Mouse (Mus musculus) cerebellum, postnatal 4 days (tissue): Measurements from ENCODE around the gene 2810021J22Rik.
A peak's percentile ranks its signal among the peaks of the same experiment; 100 is the strongest.
"Not testable (repeated sequence)": the region's sequence is repeated elsewhere in the genome, so short reads cannot be mapped to it uniquely, and the experiment has no call there.

Experiments
- DNase-seq, 2 experiments: peaks; one replicate each; pipeline ENCODE4 v3.0.0; 2022; ENCODE audit warnings: low spot score in 2 of 2, mixed read lengths in 1 of 2

2810021J22Rik gene

DNA sequence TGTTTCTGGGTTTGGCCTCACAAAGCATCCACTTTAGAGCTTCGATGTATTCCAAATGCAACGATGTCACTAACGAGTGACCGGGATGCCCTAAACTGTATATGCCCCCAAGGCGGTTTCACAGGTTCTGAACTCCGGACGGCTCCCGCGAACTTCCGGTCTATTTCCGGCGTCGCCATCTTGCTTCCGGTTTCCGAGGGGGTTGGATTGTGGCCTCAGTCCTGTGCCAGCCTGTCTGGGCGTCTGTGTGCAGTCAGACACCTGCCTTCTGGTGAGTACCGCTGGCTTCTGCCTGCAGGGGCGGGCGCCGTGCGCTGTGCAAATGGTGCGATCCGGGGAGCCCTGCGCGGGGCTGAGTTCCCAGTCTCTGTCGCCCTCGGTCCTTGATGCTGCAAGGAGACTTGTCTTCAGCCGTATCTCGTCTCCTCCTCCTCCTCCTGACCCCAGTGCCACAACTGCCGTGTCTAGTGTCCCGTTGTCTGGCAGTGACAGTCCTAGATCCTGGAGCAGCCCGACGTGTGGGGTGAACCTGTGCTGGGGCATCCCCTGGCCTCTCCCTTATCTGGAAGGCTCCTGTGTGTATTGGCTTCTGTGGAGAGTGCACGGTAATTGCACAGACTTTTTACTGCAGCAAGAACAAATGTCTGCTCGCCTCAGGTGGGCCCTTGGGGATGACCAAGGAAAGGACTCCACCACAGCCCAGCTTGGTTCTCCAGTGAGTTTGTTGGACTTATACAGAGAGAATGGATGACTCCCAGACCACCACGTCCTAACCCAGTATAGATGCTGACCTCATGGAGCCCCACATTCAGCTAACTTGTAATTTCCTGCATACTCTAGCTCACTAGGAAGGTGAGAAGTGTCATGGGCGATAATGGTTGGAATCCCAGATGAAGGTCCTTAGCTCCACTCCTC, at the start of gene 2810021J22Rik:
2810021J22Rik (plus strand) TSS at position 178 of the 915 bp plus-strand sequence.
- peak; percentile 49 to 74 for DNase-seq

DNA sequence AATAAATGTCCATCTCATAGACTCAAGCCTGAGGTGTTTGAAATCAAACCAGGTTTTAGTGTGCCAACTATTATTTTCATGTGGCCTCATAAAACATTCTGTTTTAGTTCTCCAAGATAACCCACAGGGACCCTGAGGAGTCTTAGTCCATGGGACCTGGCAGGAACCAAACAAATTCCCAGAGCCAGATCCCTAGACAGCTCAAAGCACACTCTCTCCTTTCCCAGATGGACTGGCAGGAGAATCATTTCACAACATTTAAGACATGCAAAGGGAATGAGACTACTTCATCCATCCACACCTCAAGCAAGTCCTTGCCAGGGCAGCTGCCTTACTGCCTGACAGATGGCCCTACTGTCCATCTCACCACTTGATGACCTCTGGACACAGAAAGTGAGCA, 38.1 kb upstream of the 2810021J22Rik start, which contains the start of gene Olfr312:
Olfr312 (plus strand) TSS at position 301 of the 400 bp plus-strand sequence.
- not testable (repeated sequence) for DNase-seq

DNA sequence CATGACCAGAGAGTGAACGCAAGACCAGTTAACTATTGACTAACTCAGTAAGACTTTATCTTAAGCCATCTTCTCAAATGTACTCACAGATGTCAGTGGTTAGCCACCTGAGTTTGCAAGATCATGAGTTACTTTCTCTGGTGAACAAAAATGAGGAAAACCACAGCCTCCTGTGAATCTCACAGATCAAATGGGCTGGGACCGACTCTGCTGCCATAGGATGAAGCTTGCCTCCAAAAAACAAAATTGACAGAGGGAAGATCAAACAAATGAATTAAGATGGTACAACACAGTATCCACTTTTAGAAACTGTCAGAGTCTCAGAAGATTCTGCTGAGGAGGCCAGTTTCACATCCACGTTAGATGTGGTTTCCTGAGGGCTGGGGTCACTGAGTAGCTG, 37.3 kb upstream of the 2810021J22Rik start:
- no peak for DNase-seq

DNA sequence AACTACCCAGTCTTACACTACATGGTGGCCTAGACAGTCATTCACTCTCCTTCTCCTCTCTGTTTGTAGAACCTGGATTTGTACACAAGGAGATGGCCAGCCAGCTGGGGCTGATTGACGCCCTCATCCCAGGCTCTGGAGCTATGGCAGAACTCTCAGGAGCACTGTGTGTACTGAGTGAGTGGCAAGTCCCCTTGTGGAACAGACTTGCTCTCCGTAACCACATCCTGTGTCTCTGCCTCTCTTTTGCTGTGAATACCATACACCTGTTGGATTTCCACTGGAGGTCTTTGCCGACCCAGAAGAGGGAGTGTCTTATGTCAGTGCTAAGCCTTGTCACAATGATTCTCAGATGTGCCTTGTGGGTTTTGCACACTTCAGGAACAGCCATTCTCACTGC, 34.5 kb upstream of the 2810021J22Rik start:
- DNase-seq, result not testable (repeated sequence)

DNA sequence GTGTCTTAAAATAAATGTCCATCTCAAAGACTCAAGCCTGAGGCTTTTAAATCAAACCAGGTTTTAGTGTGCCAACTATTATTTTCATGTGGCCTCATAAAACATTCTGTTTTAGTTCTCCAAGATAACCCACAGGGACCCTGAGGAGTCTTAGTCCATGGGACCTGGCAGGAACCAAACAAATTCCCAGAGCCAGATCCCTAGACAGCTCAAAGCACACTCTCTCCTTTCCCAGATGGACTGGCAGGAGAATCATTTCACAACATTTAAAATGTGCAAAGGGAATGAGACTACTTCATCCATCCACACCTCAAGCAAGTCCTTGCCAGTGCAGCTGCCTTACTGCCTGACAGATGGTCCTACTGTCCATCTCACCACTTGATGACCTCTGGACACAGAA, 28.1 kb upstream of the 2810021J22Rik start, which contains the start of gene Olfr311:
Olfr311 (plus strand) TSS at position 301 of the 400 bp plus-strand sequence.
- not testable (repeated sequence) for DNase-seq

GRCm38 (mm10) chr11:58846919-58847461, 20.0 kb upstream of the 2810021J22Rik start, which contains the start of gene Gm12258:
TSS of gene Gm12258 (plus strand) at chr11:58847158.
- peak; percentile 57 to 85 for DNase-seq

GRCm38 (mm10) chr11:58847636-58848035, 19.4 kb upstream of the 2810021J22Rik start:
- DNase-seq, result no peak

- DNase-seq, result no peak
Measured at GRCm38 (mm10) chr11:58849731-58850130, 17.3 kb upstream of the 2810021J22Rik start.

- no peak for DNase-seq
Measured at GRCm38 (mm10) chr11:58860744-58861143, 6.3 kb upstream of the 2810021J22Rik start.

DNA sequence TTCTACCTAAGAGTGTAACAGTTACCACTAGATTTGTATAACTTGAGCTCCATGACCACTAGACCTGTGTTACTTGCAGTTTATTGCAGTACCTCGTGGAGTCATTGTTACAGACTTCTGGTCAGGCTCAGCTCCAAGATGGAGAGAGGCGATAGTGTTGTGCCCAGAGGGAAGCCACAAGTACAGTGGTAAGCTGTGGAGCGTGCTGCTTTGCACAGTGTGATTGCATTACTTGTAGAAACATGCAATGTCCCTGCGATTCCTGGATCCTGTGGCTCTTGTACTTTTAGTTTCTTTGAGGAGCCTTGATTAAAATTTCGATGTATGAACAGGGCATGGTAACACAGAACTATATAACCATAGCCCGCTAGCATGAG, 926 bp downstream of the 2810021J22Rik start:
- DNase-seq, result no peak

DNA sequence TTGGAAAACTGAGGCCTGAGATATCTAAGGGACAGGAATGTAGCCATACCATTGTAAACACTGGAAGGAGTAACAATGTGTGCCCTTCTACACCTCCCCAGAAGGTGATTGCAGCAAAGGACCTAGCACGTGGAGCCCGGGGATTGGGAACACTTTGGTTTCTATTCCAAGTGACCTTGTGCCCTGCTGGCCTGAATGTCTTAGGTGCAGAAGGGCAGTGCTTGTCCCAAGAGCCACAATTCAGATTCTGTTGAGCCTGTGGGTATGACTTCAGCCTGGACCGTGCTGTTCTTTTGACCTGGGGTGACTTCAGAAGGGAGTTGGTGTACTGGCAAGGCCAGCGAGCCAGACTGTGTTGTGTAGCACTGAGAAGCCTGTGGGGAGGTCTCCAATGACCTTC, 3.9 kb downstream of the 2810021J22Rik start:
- DNase-seq, result no peak

- DNase-seq, result no peak
Measured at GRCm38 (mm10) chr11:58883756-58884155, 16.7 kb downstream of the 2810021J22Rik start.

- no peak for DNase-seq
Measured at GRCm38 (mm10) chr11:58890511-58890910, 23.5 kb downstream of the 2810021J22Rik start.

DNA sequence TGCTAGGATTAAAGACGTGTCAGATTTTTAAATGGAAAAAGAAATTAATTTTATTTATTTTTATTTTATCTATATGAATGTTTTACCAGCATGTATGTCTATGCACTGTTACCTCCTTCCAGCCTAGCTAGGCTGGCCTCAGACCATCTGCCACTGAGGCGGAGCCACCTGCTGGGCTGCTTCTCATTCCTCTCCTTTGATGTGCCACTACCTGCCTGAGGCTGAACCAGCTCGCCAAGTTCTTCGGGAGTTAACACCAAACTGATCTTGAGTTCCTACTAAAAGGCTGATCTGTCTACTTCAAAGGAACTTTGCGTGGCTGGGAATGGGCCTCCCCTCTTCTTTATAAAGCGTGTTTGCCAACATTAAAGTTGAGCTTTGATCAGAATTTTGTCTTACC, 27.4 kb downstream of the 2810021J22Rik start:
- DNase-seq, result no peak

- no peak for DNase-seq
Measured at GRCm38 (mm10) chr11:58897485-58897884, 30.5 kb downstream of the 2810021J22Rik start.

DNA sequence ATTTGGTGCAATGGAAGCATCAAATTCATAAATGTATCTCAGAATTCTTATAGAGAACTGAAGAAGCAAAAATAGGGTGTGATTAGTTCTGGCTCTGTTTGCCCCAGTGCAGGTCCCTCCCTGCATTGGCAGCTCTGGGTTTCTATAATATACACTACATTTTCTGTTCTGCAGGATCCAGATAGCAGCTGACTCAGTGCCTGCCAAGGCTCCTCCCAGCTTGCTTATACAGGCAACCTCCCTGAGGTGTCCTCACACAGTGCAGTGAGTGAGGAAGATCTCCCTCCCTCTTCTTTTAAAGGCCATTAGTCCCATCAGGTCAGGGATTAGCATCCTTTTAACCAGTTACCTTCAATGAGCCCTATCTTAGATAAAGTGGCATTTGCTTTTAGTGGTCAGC, 34.1 kb downstream of the 2810021J22Rik start:
- no peak for DNase-seq

DNA sequence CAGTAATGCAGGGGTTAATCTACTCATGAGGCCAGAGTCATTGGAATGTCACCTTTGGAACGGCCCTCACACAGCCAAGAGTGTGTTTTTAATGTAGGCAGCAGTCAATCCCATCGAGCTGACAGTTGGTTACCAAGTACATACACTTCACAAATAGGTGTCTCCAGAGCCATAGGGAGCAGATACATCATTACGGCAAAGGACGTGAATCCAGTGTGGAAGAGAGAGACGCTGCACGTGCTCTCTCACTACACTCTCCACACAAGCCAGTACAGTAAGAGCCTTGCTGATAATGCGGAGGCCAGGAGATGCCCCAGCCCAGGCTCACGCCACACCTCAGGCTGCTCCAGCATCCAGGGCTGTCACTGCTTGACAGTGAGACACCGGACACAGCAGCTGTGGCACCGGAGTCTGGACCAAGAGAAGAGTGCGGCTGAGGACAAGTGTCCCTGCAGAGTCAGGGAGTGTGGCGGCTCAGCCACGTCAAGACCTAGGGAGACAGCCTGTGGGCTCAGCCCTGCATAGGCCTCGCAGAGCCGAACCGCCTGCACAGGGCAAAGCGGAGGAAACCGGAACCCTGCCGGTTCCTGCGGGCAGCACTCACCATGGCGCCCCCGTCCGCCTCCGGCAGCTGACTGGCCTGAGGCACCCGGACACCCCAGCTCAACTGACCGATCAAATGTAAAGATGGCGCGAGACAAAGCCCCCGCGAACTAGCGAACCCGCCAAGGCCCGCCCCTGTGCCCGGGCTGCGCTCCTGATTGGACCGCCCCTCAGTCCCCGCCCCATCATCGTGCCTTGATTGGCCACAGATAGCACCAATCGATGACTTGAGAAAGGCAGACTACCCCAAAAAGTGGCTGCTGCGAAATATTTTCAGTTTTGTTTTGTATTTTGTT, 36.7 kb downstream of the 2810021J22Rik start, which contains the start of gene Zfp39:
Zfp39 (minus strand) TSS at position 715 of the 899 bp plus-strand sequence.
- peak; percentile 92 to 98 for DNase-seq

- DNase-seq, result no peak
Measured at GRCm38 (mm10) chr11:58904410-58904718, 37.3 kb downstream of the 2810021J22Rik start.

DNA sequence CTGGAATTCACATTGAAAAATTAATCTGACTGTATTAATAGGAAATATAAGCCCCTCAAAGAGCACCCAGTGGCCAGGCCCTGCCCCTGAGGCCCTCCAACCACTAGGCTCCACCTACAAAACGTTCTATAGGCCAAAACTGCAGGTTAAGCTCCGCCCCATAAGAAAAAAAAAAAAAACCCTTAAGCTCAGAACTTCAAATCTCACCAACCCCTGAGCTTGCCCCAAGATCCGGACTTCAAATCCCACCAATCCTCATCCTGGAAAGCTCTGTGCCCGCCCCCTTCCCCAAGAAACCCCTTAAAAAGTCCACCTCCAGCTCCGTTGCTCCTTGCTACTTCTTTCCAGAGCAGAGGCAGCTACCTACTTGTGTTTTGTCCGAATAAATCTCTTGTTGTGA, 37.8 kb downstream of the 2810021J22Rik start:
- DNase-seq, result no peak

DNA sequence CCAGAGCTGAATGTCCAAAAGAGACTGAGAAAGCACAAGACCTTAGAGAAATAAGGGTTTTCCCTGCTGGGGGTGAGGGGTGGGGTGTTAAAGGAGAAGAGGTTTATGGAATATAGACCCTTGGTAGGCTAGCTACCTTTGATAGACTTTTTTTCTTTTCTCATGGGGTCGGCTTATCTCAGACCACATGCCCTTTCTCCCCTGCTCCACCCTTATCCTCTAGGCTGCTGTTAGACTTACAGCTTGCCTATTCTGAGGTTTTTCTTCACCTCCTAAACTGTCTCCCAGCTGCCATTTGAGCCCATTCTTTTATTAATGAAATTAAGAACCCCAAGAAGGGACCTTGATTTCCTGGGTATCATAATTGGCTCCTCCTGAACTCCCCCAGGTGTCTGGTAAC, 46.8 kb downstream of the 2810021J22Rik start:
- DNase-seq, result no peak

GRCm38 (mm10) chr11:58914461-58915028, 47.5 kb downstream of the 2810021J22Rik start:
- DNase-seq, result peak in 1 of 2 experiments; percentile 17
